Mouse (Mus musculus) spleen, embryonic (tissue): ENCODE data around the gene Gpr68.

Source experiments
- CTCF ChIA-PET: fragments of 350-600 bp; sonication (Branson Sonifier 250); formaldehyde crosslinking; loops from one replicate; lab custom pipeline; 2022; lab: Charles Lee

Gene Gpr68

DNA sequence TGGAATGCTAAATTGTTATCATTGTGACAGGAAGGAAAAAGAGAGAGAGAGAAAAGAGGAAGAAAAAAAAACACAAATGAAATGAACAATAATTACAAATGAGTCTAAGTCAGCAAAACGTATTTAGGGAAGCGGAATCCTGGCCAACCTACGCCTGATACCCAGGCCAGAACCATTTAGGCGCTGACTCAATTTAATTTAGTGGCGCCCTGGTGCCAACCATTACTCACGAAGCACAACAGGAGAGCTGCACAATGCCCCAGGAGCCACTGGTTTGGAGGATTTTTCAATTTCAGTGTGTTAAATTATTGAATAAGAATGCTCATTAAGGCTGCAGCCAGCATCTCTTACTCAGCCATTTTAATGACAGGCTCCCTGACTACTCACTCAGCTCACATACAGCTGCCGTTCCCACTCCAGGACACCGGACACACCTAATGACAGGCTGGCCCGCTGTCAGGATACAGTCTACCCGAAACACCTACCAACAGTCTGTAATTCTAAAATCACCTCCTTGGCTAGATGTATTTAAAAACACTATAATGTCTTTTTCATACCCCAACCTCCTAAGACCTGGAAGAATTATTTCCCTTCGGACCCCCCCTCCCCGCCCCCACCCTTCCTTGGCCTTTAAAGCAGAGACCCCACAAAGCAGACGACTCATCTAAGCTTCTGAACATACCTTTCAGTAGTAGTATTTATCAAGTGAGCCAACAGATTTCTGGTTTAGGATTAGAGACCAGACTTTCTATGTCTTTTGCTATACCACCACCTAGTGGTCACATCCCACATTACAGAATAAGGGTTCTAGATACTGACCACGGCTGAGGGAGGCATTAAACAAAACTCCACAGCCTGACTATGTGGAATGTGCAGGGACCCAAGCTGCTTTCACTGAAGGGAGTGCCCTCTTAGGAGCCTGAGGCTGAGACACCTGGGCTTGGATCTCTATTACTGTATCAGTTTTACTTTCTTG lies 17.9 kb upstream of the Gpr68 start:
- CTCF ChIA-PET: interaction anchor here (0.6 to 2.6 kb wide), 8 partner anchors 15 to 349 kb away, joined by 3 to 14 read pairs (median 5); no protein-coding TSS in a partner anchor

DNA sequence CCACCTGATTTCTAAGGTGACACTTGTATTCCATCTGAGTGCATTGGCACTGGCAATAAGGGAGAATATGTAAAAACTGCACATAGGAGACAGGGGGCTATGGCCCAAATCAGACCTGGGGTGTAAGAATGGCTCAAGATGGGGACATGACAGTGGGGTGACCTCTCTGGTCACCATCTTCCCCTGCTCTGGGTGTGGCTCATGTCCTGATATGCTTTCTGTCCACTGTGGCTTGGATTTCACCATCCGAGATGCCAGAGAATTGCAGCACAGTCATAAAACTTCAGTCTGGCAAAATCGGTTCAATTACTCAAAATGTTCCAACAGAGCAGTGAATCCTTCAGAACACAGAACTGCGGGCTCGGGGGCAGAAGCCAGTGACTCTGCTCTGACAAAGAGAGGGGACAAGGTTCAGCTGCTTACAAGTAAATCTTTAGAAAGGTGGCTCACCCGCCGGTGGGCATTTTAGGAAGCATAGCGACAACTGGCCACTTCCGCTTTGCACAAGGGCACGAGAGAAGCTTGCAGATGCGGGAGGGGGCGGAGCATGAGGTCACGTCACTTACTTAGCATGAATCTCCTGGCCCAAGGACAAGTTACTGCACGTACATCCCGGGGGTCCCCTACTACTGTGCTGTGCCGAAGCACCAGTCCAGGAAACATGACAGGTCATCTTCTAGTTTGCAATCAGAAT lies 16.8 kb upstream of the Gpr68 start:
- CTCF ChIA-PET: interaction anchor here (0.6 to 2.6 kb wide), 2 partner anchors 24 to 76 kb away, joined by 6 to 14 read pairs; no protein-coding TSS in a partner anchor

DNA sequence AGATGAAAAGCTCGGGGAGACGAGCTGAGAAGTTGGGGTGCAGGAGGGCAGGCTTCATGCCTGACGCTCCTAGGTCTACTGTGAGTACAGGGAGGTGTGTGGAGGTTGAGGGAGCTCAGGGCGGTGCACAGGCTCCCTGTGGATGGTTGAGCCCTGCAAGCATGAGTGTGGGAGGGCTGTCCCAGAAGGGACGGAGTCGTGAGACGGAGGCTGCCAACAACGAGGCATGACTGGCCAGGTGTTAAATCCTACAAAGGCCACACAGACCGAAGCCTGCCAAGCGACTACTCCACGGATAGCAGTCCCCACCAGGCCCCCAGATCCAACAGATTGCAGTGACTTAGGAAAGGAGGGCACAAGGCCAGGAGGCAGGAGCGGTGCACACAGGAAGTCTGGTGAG lies 2.7 kb upstream of the Gpr68 start:
- CTCF ChIA-PET: interaction anchor here (1.2 kb wide), 1 partner anchor 16 kb away, joined by 3 read pairs; no protein-coding TSS in a partner anchor

DNA sequence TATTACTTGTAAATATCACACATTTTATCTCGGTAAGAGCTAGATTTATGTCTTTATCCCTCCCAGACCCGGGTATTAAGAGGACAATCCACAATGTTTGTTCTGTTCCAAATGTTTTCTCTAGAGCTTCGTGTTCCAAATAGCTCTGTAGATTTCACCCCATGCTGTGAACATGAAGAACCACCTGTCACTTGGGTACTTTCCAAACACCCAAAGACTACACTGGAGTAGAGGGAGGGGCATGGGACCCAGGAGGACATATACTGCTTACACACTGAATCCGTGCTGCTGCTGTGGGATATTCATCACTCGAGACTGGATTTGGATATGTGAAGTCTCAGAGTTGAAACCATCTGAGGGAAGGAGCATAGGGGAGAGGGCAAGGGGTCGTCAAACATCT lies 1.8 kb upstream of the Gpr68 start:
- CTCF ChIA-PET: no interaction called here

DNA sequence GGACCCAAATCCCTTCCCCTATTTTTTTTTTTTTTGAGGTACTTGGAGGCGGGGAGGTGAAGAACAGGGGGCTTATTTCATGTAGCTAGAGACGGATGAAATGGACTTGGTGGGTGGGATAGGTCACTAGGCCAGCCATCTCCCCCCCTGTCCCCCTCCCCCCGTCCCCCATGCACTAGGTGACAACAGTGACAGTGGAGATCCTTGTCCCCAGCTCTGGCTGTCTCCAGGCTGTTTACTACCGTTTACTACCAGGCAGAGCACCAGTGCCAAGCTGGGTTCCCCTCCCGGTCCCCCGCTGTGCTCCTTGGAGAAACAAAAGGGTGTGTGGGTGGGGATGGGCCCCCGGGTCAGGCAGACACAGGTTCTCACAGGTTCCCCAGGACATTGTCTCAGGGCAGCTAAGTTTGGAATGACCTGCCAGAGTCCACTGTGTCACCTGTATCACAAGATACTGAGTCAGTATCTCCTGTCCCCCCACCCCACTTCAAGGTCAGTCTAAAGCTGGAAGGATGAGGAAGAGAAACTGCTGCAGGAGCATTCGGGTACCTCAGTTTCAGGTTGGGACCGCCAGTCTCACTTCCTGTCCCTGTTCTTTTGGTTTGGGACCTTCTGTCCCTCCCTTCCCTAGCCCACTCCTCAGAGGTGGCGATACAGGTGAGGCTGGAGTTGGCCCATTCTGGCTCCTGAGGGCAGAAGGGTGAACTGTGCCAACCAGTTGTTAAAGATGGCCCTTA lies 468 bp upstream of the Gpr68 start:
- CTCF ChIA-PET: interaction anchor here (0.6 to 0.7 kb wide), 2 partner anchors 9 to 272 kb away, joined by 3 to 5 read pairs; no protein-coding TSS in a partner anchor

DNA sequence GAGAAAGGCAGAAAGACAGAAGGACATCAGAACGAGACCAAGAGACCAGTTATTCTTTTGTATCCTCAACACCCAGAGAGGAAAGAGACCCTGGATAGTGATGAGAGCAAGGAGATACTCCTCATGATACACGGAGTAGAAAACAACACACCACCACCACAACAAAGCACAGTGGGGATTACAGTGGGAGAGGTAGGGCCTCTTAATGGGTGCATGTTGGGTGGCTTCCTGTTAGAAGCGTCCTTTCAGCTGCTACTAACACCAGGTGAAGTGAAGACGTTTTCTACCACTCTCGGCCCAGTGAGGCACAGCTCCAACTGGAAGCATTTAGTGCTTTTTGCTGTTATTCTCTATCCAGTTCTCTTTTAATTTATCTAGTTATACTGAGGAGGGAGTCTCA lies 1.1 kb downstream of the Gpr68 start:
- CTCF ChIA-PET: no interaction called here

DNA sequence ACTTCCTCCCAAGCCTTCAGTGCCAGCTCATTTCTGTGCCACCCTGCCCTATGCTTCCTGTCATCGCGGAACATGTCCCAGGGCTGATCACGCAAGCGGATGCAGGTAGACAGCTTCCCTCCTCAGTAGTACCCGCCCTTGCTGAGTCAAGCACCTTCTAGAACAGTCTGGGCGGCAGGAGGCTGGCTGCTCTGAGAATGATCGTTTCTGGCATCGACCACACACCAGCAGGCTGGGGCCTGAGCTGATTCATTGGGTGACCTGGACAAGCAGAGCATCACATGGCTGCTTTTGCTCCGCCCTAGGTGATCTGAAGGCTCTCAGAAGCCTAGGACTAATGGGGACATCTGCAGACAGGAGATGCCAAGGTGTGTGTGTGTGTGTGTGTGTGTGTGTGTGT lies 4.2 kb downstream of the Gpr68 start:
- CTCF ChIA-PET: interaction anchor here (0.6 kb wide), 1 partner anchor 1477 kb away, joined by 4 read pairs; no protein-coding TSS in a partner anchor

DNA sequence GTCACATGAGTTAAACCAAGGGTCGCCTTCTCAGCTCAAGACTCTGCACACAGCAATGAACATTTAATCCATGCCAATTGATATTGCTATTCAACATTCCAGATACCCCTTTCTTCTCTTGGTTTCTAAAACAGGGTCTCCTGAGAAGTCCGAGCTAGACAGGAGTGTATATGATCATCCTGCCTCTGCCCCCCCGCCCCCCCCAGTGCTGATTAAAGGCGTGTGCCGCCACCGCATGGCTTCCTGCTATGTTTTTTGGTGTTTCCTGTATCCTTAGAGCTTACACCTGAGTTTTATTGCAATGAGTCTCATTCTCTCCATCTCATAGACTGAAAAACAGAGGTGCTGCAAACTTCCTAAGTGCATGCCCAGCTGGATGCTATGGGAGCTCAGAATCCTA lies 6.6 kb downstream of the Gpr68 start:
- CTCF ChIA-PET: interaction anchor here (0.6 to 1.0 kb wide), 5 partner anchors 10 to 259 kb away, joined by 3 to 5 read pairs (median 4); no protein-coding TSS in a partner anchor

DNA sequence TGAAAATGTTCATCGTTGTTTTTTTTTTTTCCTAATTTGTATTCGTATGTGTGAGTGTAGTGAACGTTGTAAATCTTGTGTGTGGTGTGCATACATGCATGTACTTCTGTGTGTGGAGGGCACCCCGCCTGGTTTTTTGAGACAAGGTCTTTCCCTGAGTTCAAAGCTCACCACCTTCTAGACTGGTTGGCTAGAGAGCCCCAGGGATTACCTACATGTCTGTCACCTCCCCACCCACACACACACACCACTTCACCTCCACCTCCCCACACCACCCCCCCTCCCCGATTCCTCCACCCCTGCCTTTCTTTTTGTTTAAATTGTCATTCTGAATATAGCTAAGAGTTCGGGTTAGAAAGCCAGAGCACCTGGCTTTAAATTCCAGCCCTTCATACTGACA lies 7.1 kb downstream of the Gpr68 start:
- CTCF ChIA-PET: interaction anchor here (0.6 to 1.0 kb wide), 6 partner anchors 10 to 259 kb away, joined by 3 to 6 read pairs (median 4); no protein-coding TSS in a partner anchor

DNA sequence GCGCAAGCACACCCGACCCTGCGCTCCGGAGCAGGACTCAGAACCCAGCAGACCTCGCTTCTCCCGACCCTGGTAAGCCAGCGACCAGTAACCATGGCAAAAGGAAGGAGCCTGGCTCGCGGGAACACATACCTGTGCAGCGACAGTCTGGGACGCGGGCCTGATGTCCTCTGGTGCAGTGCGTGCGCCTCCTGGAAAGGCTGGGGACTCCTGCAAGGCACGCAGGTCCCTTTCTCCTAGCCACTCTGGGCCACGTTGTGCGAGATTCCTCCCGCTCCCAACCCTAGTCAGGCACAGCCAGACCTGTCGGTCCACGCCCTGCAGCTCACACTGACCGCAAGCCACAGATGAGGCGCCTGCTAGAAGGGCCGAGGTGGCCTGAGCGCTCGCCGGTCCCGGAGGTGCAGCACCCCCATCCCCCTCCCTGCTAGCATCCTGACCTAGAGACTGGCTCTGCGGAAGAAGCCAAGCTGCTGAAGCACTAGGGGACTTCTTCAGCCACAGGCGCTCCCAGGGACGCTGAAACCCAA lies 8.8 kb downstream of the Gpr68 start:
- CTCF ChIA-PET: interaction anchor here (0.9 kb wide), 1 partner anchor 9 kb away, joined by 3 read pairs; the partner anchor contains the start of gene Gpr68

DNA sequence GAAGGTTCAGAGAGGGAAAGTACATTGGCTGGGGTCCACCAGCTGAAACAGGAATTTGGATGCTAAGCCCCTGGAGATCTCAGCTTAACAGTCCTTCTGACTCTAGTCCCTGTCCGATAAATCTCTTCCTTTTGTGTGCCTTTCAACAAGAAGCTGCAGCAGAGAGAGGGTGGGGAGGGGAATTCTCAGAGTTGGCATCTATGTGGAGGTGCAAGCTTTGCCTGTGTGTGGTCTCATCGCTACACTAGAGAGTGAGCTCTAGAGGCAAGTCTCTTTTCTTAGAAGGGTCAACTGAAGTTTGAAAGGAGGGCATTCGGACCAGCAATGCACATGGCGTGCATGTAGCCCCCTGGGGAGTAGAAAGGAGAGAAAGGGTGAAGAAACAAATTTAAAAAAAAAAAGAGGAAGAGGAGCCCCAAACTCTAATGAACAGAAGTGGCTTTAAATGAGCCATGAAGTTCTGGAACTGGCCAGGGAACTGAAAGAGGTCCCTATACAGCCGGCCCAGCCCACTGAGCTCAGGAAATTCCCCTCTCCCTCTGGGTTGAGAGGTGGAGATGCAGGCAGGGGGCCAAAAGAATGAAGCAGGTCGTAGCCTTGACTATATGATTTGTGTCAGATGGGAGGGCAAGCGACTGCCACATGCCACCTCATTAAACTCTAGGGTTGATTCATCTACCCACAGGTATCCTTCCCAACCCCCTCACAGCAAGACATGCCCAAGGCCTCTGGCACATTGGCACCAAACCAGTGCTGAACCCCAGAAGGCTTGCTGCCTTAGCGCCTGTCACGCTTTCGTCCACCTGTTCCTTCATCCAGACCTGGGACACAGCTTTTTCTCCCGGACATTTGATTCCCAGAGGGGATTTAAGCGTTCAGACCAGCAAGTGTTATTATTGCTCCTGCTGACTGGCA lies 10.0 kb downstream of the Gpr68 start:
- CTCF ChIA-PET: interaction anchor here (0.7 kb wide), 1 partner anchor 20 kb away, joined by 6 read pairs; no protein-coding TSS in a partner anchor

DNA sequence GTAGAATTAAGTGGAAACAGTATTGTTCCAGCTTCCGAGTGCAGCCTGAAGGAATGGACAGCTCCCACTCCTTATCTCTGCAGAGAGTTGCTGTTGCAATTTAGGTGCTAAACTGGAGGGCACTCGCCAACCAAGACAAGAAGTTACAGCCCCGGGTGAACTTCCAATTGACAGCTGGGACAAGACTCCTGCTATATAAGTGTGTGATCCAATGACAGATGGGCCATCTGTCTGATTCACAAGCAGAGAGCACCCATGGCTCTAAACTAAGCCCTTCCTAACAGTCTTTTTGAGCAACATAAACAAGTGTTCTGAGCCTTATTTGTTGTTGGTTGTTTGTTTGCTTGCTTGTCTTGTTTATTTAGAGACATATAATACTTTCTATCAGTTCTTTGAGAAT lies 11.3 kb downstream of the Gpr68 start:
- CTCF ChIA-PET: interaction anchor here (0.7 kb wide), 1 partner anchor 512 kb away, joined by 3 read pairs; no protein-coding TSS in a partner anchor

DNA sequence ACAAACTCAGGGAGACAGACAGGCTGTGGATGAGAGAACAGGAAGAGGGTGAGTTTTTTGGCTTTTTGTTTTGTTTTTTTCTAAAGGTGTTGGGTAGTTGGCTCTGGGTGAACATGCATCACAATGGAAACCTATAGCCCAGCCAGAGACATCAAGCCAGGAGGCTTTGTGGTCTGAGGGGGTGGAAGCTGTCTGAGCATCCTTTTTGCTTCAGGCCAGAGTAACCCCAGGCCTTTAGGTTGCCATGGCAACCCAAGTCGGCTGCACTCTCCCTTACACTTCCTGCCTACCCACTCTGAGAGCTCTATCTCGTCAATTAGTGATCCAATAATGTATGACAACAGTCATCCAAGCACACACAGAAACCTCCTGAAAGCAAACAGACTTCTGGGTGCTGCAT lies 12.5 kb downstream of the Gpr68 start:
- CTCF ChIA-PET: no interaction called here

DNA sequence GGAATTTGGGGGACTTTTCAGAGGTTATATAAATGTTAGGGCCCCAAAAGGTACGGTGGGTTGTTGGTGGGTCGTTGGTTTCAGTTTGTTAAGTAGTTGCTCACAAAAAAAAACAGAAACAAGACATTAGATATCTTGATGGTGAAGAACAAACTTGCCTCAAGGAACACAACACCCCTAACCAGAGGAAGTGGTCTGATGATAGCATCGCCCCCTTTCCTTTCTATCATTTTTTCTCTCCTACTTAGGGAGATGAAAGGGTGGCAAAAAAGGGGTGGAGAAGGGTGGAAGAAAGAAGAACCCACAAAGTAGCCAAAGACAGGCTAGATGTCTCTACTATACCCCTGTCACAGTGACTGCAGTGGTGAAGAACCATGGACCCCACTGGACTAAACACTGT lies 17.4 kb downstream of the Gpr68 start:
- CTCF ChIA-PET: no interaction called here

DNA sequence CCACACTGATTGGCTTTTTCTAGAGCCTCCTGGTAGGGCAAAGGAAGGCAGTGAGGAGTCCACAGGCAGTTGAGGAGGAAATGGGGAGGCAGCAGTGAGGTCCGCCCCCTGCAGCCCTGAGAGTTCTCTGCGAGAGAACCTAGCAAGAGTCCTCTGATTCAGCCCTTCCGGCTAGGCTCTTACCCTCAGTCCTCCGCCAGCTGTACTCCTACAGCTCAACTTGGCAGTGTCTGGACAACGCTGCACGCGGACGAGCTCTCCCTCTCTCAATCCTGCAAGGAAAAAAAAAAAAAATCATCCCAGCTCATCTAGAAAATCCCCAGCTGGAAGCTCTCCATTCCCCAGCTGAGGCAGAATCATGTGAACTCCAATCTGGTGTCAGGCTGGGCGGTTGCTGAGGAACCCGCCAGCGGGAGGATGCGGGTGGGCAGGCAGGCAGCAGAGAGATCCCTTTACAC lies 20.2 kb downstream of the Gpr68 start:
- CTCF ChIA-PET: no interaction called here

DNA sequence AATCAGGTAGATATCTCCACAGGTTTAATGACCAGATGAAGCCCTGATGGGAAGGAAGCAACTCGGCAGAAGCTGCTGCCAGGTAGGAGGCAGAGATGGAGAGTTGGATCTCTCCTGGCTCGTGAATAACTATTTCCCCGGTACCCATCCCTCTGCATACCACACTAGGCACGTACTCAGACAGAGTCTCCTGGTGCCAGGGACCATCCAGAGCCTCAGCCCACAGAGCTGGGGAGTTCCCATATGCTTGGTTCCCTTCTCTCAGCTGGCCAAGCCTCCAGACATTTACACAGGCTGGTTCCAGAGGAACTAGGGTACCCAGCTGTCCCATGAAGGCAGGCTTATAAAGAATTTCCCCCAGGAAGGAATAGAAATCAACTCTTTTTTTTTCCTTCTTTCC lies 21.1 kb downstream of the Gpr68 start:
- CTCF ChIA-PET: interaction anchor here (0.6 kb wide), 1 partner anchor 1505 kb away, joined by 9 read pairs; no protein-coding TSS in a partner anchor

DNA sequence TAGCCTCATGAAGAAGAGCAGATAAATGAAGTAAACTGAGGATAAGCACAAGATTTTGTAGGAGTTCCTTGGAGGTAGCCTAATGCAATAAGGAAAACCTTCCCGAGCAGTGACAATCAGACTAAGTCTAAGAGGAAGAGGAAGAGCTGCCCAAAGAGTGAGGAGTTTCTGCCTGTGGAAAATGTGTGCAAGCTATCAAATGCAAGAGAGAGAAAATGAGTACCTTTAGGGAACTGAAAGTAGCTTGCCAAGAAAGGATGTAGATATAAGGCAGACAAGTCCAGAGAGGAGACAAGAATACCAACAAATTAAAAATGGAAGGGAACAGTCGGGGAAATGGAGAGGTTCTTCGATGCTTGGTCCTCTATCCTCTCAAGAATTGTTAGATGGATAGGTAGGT lies 22.4 kb downstream of the Gpr68 start:
- CTCF ChIA-PET: no interaction called here

DNA sequence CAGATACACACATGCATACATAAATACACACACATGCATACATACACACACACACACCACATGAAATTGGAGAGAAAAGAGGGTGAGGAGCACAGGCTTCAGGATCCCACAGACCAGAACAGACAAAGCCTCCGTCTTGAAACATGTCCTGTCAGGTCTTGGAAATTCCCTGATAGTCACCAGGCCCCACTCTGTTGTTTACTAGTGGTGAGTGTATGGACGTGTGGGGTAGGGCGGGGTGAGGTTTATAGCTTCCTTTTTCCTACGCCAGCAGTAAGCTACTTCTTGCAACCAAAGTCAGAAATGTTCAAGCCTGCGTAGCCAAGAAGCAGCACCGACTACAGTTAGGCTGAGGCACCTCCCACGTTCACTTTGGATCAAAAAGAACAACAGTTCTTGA lies 24.8 kb downstream of the Gpr68 start:
- CTCF ChIA-PET: no interaction called here

DNA sequence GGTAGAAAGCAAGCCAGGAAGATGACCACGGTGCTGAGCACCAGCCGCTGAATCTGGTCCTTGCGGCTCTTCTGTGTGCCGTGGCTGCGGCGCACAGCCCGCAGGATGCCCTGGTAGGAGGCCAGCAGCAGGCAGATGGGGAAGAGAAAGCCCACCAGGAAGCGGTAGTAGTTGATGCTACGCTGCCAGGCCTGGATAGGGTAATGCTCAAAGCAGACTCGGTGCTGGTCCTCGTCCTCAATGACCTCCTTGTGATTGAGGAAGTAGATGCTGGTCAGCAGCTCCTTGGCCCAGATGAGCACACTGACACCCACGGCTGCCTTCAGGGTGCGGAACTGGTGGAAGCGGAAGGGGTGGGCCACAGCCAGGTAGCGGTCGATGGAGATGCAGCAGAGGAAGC lies 29.4 kb downstream of the Gpr68 start:
- CTCF ChIA-PET: no interaction called here

DNA sequence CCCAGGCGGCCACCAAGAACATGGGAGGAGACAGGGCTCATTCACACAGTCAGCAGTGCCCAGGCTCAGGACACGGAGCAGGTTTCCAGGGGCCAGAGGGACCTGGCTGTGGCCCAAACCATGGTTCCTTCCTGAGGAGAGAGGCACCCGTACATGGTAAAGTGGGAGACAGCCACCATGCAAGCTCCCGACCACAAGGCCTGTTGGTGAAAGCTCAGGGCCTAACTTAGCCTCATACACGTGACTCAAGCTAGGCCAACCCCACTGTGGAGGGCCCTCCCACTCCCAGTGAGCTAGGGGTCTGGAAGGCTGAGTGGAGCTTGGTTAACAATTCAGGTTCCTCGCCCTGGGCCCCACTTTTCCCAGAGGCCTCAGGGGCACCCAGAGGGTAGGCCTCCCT lies 30.1 kb downstream of the Gpr68 start:
- CTCF ChIA-PET: no interaction called here
